Mouse (Mus musculus): ENCODE measurements around the gene Lax1. TPM values are rescaled to one million over a fixed set of nuclear protein-coding genes. Genes with fewer than 3 reads are reported as not detected.

Gene Lax1
- total RNA-seq, 1 experiment = 1.4 TPM

DNA sequence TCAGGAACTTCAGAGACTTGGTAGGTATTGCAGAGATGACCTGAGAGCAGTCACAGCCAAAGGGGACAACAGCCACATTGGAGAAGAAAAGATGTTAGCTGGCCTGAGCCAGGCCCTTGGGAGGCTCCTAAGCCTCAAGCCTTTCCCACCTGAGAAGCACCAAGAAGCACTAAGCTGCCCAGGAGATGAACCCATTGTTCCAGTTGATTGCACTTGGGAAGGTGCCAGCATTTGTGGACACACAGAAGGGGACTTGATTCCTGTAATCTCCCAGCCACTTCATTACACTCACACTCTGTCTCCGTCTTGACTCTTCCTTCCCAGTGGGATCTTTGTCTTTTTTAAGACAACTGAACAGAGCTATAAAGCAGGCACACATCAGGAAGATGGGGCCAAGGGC is 25.3 kb upstream of the Lax1 start:
- TF ChIP-seq MAFK (IDR thresholded peaks at IDR 0.05; ENCODE audit: insufficient read depth, low read depth, low read length) (no peak), ZC3H11A (IDR thresholded peaks at IDR 0.05; ENCODE audit: borderline replicate concordance, low read depth, low read length) (no peak), HCFC1 (IDR thresholded peaks at IDR 0.05; ENCODE audit: borderline replicate concordance, insufficient read depth, low read length) (no peak), CHD2 (IDR thresholded peaks at IDR 0.05; ENCODE audit: low read depth, low read length) (no peak), ZNF384 (IDR thresholded peaks at IDR 0.05; ENCODE audit: low read depth, low read length) (no peak)
- Histone ChIP-seq H3K9ac (ENCODE audit: insufficient read depth, low read depth, low read length, poor library complexity, severe bottlenecking) (no peak overlapping the region), H3K4me1 (ENCODE audit: control insufficient read depth in 2 of 2, insufficient read depth in 2 of 2, low read length in 2 of 2, poor library complexity in 1 of 2) (peaks cover 10 to 16% of the 10 kb centered on the region in 2 experiments), H3K9me3 (ENCODE audit: control insufficient read depth, insufficient read depth, low read depth, low read length) (no peaks in the 10 kb centered on the region), H3K36me3 (ENCODE audit: control insufficient read depth, insufficient read depth, low read length, poor library complexity, severe bottlenecking) (no peaks in the 10 kb centered on the region; the same call in 1 of the 2 replicates), H3K4me3 (ENCODE audit: insufficient read depth in 1 of 2, low read depth in 1 of 2, low read length in 2 of 2, poor library complexity in 1 of 2, severe bottlenecking in 1 of 2) (no peak overlapping the region), H3K27ac (ENCODE audit: insufficient read depth, low read depth, low read length, poor library complexity, severe bottlenecking) (no peak overlapping the region; the same call in 1 of the 2 replicates)
- DNase-seq (ENCODE audit: low read depth, low spot score) = no peak
- in situ Hi-C loops (cut with MboI; ENCODE audit: low sequenced_read_pairs in 2 of 2, unreplicated experiment in 2 of 2) = no loop called here

DNA sequence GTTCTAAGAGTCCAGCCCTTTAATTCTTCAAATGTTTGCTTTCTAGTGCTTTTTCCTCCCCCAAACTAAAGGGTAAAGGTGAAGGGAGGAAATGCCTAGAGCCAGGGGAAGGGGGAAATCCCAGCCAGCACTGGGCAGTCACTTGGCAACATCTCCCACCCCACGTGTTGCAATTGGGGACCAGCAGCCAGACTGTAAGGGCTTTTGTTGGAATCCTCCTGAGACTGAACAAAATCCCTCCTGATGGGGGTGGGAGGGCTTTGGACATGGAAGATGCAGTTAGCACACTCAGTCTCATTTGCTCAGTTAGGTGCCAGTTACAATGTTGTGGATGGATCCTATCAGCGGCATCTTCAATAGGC is 23.1 kb upstream of the Lax1 start:
- no peak overlapping the region for H3K27ac ChIP-seq (ENCODE audit: insufficient read depth, low read depth, low read length, poor library complexity, severe bottlenecking)
- peaks cover 10 to 25% of the 10 kb centered on the region in 2 experiments for H3K4me1 ChIP-seq (ENCODE audit: control insufficient read depth in 2 of 2, insufficient read depth in 2 of 2, low read length in 2 of 2, poor library complexity in 1 of 2)
- no peaks in the 10 kb centered on the region; the same call in 1 of the 2 replicates for H3K36me3 ChIP-seq (ENCODE audit: control insufficient read depth, insufficient read depth, low read length, poor library complexity, severe bottlenecking)
- in situ Hi-C loops (cut with MboI; ENCODE audit: low sequenced_read_pairs in 2 of 2, unreplicated experiment in 2 of 2) = no loop called here
- no peak for TF ChIP-seq ZC3H11A (IDR thresholded peaks at IDR 0.05; ENCODE audit: borderline replicate concordance, low read depth, low read length)
- TF ChIP-seq HCFC1 (IDR thresholded peaks at IDR 0.05; ENCODE audit: borderline replicate concordance, insufficient read depth, low read length) = no peak
- TF ChIP-seq CHD2 (IDR thresholded peaks at IDR 0.05; ENCODE audit: low read depth, low read length) = no peak
- TF ChIP-seq ZNF384 (IDR thresholded peaks at IDR 0.05; ENCODE audit: low read depth, low read length) = no peak
- TF ChIP-seq MAFK (IDR thresholded peaks at IDR 0.05; ENCODE audit: insufficient read depth, low read depth, low read length) = no peak
- no peak for DNase-seq (ENCODE audit: low read depth, low spot score)
- H3K9ac ChIP-seq (ENCODE audit: insufficient read depth, low read depth, low read length, poor library complexity, severe bottlenecking) = no peak overlapping the region
- no peaks in the 10 kb centered on the region for H3K9me3 ChIP-seq (ENCODE audit: control insufficient read depth, insufficient read depth, low read depth, low read length)
- H3K4me3 ChIP-seq (ENCODE audit: insufficient read depth in 1 of 2, low read depth in 1 of 2, low read length in 2 of 2, poor library complexity in 1 of 2, severe bottlenecking in 1 of 2) = no peak overlapping the region

DNA sequence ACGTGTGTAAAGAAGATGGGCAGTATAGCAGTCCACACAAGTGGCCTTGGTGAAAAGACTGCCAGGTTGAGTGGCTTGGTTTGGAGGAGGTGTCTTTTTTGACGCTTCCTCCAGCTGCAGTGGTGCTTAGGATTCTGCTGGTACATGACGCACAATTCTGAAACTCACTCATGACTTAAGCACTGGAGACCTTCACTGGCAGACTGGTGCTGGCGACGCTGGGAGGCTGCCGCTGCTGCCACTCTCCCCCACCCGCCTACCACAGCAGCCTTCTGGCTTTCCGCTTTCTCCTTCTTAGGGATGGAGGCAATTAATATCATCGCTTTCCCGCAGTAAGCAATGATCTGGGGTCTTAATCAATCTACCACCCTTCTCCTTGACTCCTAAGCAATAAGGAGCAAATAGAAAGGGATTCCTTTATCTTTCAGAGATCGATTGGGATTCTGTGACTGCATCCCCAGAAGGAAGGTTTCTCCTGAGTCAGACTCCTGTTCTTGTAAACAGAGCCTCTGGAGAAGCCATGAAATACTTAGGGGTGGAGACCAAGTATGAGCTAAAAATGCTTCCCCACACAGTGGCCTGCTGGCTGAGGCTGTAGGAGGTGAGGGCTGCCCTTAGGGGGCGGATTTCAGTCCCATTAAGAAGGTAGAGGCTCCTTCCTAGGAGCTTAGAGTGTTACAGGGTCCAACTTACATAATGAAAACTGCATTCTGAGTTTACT is 22.5 kb upstream of the Lax1 start:
- no peak overlapping the region for H3K9ac ChIP-seq (ENCODE audit: insufficient read depth, low read depth, low read length, poor library complexity, severe bottlenecking)
- in situ Hi-C loops (cut with MboI; ENCODE audit: low sequenced_read_pairs in 2 of 2, unreplicated experiment in 2 of 2) = no loop called here
- no peak overlapping the region for H3K27ac ChIP-seq (ENCODE audit: insufficient read depth, low read depth, low read length, poor library complexity, severe bottlenecking)
- H3K9me3 ChIP-seq (ENCODE audit: control insufficient read depth, insufficient read depth, low read depth, low read length) = no peaks in the 10 kb centered on the region
- TF ChIP-seq ZNF384 (IDR thresholded peaks at IDR 0.05; ENCODE audit: low read depth, low read length) (no peak), MAFK (IDR thresholded peaks at IDR 0.05; ENCODE audit: insufficient read depth, low read depth, low read length) (no peak), ZC3H11A (IDR thresholded peaks at IDR 0.05; ENCODE audit: borderline replicate concordance, low read depth, low read length) (no peak), CHD2 (IDR thresholded peaks at IDR 0.05; ENCODE audit: low read depth, low read length) (no peak), HCFC1 (IDR thresholded peaks at IDR 0.05; ENCODE audit: borderline replicate concordance, insufficient read depth, low read length) (no peak)
- peaks cover 10 to 27% of the 10 kb centered on the region in 2 experiments for H3K4me1 ChIP-seq (ENCODE audit: control insufficient read depth in 2 of 2, insufficient read depth in 2 of 2, low read length in 2 of 2, poor library complexity in 1 of 2)
- no peaks in the 10 kb centered on the region; the same call in 1 of the 2 replicates for H3K36me3 ChIP-seq (ENCODE audit: control insufficient read depth, insufficient read depth, low read length, poor library complexity, severe bottlenecking)
- DNase-seq (ENCODE audit: low read depth, low spot score) = no peak
- H3K4me3 ChIP-seq (ENCODE audit: insufficient read depth in 1 of 2, low read depth in 1 of 2, low read length in 2 of 2, poor library complexity in 1 of 2, severe bottlenecking in 1 of 2) = no peak overlapping the region

DNA sequence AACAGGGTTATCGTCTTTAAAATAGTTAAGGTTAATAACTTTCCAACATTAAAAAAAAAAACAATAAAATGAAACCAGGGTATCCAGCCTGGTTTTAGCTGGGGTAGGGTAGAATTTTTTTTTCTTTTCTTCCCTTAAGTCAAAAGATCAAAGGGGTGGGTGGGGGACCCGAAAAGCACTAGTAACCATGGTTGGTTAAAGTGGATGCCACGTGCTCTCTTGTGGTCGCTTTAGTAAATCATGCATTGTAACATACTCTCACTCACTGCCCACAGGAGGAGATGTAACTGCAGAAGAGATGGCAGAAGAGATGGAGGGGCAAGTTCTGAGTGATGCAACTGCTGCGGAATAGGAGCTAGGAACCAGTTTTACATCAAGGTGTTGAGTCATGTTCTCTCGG is 21.5 kb upstream of the Lax1 start:
- peaks cover 10 to 27% of the 10 kb centered on the region in 2 experiments for H3K4me1 ChIP-seq (ENCODE audit: control insufficient read depth in 2 of 2, insufficient read depth in 2 of 2, low read length in 2 of 2, poor library complexity in 1 of 2)
- H3K9ac ChIP-seq (ENCODE audit: insufficient read depth, low read depth, low read length, poor library complexity, severe bottlenecking) = no peak overlapping the region
- in situ Hi-C loops (cut with MboI; ENCODE audit: low sequenced_read_pairs in 2 of 2, unreplicated experiment in 2 of 2) = no loop called here
- no peak overlapping the region for H3K27ac ChIP-seq (ENCODE audit: insufficient read depth, low read depth, low read length, poor library complexity, severe bottlenecking)
- no peak for DNase-seq (ENCODE audit: low read depth, low spot score)
- no peaks in the 10 kb centered on the region for H3K9me3 ChIP-seq (ENCODE audit: control insufficient read depth, insufficient read depth, low read depth, low read length)
- H3K36me3 ChIP-seq (ENCODE audit: control insufficient read depth, insufficient read depth, low read length, poor library complexity, severe bottlenecking) = no peaks in the 10 kb centered on the region; the same call in 1 of the 2 replicates
- TF ChIP-seq CHD2 (IDR thresholded peaks at IDR 0.05; ENCODE audit: low read depth, low read length) (no peak), HCFC1 (IDR thresholded peaks at IDR 0.05; ENCODE audit: borderline replicate concordance, insufficient read depth, low read length) (no peak), ZC3H11A (IDR thresholded peaks at IDR 0.05; ENCODE audit: borderline replicate concordance, low read depth, low read length) (no peak)
- H3K4me3 ChIP-seq (ENCODE audit: insufficient read depth in 1 of 2, low read depth in 1 of 2, low read length in 2 of 2, poor library complexity in 1 of 2, severe bottlenecking in 1 of 2) = no peak overlapping the region

All from ES-E14 (cell line).